Mouse (Mus musculus) spleen, postnatal 36 days (tissue): ENCODE results near the gene Slc39a11.

Source experiments
- DNase-seq, 2 experiments: peaks; one replicate each; pipeline ENCODE4 v3.0.0; 2022; ENCODE audit warnings: low spot score in 2 of 2, mixed read lengths in 1 of 2

Gene Slc39a11

DNA sequence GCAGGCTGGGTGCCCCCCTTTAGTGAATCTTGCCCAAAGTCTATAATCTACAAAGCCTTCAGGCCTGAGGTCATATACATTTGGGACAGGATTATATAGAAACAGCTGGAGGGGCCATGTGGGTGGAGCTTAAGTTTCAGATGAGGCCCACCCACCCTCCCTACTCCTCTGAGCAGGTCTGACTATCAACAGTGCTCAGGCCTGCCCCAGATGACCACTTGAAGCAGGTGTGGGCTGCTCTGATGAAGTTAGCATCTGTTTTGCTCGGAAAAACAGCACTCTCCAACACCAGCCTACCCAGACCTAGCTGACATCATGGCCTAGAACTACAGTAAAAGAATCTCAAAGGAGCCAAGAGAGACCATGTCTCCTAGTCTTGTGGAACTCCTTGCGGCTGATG, 189.8 kb downstream of the Slc39a11 start:
- DNase-seq: no peak

DNA sequence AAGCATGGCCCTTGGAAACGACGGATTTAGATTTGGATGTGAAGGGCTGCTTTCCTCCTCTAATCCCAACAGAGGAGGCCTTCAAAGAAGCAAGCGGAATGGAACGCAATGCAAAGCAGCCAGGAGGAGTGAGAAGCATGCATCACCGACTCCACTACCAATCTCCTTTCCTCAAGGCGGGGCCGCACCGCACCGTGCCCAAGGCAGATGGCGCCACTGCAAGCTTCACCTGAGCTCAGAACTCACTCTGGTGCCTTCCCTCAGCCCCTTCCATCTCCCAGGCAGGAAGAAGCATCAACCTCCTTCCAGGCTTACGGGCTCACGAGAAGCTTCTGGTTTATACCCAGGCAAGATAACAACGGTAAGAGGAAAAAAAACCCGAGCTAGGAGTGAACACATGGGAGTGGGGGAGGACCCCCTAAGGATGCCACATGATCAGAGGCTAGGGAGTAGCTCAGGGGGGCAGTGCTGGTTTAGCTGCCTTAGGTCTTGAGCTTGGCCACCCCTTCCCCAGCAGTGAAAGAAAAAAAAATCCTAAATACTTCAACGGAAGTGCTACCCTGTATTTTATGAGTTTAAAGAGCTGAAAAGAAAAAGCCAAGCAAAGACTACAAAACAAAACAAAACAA, 191.2 kb downstream of the Slc39a11 start:
- DNase-seq: no peak

DNA sequence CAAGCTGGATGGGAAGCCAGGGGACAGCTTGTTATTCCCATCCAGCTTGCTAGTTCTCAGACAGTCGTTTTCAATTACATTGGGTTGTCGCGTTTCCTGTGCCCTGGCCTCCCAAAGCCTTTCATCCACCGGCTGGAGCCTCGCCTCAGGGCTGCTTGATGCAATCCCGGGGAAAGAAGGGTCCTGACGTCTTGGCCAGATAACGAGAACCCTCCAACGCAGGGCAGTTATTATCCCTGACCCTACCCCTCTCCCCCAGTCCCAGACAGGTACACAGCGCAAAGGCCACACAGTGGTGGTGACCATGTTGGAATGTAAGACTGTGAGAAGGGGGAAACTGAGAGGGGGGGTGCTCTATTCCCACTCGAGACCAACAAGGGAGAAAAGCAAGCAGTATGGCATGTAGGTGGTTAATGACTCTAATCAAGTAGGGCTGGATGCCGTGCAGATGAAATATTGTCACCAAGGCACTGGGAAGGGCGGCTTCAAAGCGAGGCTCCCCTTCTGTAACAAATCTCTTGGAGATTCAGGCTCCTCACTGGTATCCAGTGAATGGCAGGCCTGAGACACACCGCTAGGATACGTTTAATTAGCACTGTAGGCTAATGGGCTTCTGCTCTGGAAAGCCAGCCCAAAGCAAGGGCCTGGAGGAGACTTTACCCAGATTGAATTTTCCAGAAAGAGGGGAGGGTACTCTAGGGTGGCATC, 196.9 kb downstream of the Slc39a11 start:
- no peak for DNase-seq

DNA sequence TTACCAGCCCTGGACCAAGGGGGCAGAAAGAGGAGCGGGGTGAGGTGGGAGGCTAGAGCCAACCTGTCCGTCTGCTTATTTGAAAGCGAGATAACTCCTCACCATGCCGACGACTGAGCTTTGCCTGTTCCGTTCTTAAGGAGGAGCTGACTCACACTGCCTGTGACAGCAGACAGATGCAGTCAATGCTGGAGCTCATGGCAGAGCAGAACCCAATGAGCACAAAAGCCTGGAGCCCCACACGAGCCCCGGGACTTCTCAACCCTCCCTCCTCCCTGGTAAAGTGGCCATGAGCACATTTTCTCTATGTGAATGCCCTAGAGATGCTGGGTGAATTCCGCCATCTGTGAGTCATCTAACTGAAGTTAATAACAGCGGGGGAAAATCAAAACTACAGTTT, 198.6 kb downstream of the Slc39a11 start:
- no peak for DNase-seq

DNA sequence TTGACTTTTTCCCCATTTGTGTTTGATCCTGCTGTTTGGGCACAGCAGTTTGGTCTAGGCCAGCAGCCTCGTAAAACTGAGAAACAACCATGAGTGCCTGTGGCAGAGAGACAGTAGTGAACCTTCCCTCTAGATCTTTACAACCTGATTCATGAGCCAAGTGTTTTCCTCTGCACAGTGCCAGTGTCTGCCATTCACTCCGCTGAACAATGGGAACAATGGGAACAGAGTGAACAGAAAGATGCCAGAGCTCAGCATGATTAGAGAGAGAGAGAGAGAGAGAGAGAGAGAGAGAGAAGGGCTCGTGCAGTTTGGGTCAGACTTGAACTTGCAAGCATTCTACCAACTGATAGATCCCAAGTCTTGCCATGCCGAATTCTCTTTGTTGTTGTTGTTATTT, 199.2 kb downstream of the Slc39a11 start:
- DNase-seq: no peak

DNA sequence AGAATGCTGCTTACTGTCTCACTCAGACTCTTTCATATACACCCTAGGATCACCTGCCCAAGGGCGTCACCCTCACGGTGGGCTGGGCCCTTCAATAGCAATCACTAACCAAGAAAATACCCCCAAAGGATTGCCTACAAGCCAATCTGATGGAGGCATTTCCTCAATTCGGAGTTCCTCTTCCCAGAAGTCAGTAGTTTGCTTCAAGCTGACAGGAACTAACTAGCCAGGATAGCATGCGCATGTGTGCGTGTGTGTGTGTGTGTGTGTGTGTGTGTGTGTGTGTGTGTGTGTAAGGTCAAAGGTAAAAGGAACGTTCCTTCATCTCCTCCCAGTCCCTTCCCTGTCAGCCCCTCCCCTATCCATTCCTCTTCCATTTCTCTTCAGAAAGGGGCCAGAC, 199.9 kb downstream of the Slc39a11 start:
- no peak for DNase-seq

DNA sequence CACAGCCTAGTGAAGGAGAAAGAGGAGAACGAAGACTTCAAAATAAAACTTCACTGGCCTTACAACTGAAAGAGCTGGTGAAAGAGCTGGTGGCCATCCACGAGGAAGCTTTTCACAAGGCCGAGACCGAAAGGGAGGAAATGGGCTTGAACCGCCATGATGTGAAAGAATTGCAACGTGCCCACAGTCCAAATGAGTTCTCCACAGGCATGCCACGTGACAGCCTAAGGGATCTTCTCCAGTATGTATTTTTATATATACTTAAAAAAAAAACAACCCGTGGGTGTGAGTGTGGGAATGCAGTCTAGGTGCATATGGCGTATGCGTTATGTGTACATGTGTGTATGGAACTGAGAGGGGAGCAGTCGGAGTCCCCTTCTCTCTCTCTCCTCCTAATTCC, 207.8 kb downstream of the Slc39a11 start:
- no peak for DNase-seq

DNA sequence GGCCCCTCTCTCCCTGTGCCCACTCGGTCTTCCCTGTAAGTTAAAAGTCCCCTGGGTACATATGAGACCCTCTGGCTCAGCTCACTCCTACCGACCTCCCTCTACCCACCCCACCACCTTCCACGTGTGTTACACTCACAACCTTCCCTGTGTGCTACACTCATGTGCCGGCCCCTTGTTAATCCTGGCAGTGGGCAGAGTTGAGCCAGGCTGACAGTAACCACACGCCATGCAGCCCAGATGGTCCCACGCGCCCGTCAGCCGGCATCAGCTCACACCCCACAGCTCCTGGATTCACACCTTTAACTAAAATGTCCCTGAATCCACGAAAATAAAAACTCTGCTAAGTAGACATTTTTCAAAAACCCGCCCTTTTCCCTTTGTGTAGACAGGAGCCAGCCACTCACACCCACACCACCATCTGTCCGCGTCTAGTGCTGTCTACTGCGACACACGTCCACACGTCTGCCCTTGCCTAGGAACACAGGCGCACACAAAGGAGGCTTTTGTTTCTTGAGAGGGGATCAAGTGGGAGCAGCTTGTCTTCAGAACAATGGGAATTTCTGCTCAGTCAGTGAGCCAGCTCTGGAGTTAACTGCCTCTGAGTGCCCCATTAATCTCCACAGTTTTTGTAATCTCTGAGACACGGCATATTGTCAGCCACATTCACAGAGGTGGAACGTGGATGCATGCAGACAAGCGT, 210.4 kb downstream of the Slc39a11 start:
- no peak for DNase-seq

DNA sequence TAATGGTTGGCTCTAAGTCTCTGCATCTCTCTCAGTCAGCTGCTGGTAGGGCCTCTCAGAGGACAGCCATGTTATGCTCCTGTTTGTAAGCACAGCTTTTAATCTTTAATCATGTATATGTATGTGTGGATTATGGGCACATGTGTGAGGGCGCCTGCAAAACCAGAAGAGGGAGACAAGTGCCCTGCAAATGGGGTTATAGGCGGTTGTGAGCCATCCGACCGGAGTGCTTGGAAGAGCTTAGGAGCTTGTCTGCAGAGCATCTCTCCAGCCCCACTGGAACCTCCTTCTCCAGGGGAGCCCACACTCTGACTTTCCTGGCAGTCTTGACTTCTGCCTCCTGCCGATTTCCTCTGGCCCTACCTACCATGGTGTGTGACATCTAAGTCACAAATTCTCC, 211.0 kb downstream of the Slc39a11 start:
- no peak for DNase-seq

DNA sequence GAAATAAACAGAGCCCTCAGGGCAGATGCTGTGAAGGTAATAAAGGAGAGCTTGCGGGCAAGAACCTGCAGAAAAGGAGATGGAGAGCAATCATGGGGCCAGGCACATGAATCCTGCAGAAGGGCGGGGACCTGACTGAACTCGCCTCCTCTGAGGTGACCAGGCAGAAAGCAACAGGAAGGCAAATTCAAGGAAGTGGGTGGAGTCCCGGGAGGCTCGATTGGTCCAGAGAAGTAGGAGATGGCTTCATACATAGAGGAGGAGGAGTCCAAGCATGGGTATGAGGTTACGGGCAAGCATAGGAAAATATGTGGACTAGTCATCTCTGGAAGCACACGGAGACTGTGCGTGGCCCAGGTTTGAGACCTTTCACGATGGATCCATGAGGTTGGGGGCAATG, 212.5 kb downstream of the Slc39a11 start:
- DNase-seq: no peak

DNA sequence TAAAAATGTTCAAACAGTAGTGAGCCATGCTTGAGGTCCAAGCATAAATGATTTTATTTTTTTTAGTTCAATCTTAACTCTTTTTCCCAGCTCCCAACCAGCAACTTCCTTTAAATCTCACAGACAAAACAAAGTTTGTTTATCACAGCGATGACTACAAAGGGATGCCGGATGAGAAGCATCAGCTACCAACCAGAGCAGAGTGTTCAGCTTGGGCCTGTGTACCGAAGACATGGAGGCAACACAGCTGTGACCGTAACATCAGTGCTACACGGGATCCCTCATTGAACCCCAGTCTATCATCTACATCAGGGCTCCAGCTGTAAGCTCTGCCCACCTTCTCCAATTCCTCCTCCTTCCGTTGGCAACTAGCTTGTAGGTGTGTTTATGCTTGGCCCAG, 213.6 kb downstream of the Slc39a11 start:
- DNase-seq: no peak

DNA sequence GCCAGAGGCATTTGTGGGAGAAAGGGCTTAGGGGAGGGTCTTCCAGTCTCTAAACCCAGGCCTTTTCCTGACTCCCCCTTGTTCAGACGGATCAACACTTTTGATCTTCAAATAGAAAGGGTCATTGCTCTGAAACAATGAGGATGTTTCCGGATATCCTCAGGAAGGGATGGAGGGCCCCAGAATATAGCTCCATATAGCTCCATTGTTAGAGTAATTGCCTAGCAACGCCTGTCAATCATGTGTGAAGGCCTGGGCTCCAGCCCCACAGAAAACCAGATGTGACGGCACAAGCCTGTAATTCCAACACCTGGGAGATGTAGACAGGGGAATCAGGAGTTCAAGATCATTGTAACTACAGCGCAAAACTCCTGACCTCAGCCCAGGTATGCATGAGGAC, 214.2 kb downstream of the Slc39a11 start:
- no peak for DNase-seq

DNA sequence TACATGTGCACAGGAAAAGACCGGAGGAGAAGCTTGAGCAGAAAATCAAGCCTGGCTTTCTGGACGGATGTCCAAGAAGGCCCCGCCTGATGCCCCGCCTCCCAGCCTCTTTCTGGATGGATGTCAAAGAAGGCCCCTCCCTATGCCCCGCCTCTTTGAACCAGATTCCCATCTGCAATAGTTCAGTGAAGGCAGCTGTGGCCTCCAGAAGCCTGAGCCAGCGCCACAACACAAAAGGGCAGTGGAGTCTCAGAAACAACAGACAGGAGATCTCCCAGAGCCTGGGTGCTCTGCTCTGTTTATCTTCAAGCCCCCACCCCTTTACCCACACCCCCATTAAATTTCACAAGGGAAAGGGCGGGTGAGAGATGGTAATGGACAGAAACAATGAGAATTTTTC, 218.7 kb downstream of the Slc39a11 start:
- DNase-seq: no peak

DNA sequence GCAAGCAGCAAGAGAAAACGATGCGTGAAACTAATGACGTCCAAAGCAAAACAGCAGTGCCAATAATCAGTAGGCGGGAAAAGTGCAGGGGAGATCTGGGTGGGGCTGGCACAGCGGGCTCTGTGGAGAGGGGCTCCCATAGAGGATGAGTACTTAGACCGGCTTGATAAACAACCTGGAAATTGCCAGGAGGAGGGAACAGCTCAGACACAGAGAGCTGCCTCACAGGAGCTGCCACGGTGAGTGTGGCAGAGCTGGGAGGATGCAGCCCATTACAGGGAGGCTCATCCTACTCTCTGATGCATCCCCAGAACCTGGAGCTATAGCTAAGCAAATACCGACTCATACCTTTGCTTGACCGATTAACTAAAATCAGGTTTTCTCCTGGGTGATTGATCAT, 224.0 kb downstream of the Slc39a11 start:
- DNase-seq: no peak

DNA sequence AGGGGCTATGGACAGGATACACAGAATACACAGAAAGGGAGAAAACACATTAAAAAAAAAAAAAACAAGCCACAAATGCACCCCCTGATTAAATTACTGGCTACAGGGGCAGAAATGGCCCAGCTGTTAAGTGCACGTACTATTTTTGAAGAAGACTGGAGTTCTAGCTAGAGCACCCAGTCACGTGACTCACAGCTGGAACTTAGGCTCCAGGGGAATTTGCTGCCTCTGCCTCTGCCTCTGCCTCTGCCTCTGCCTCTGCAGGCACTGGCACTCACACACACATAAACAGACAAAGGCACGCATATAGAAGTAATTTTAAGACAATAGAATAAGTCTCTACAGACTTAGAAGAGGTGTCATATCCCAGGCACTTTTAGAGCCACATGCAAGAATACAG, 224.4 kb downstream of the Slc39a11 start:
- DNase-seq: no peak

DNA sequence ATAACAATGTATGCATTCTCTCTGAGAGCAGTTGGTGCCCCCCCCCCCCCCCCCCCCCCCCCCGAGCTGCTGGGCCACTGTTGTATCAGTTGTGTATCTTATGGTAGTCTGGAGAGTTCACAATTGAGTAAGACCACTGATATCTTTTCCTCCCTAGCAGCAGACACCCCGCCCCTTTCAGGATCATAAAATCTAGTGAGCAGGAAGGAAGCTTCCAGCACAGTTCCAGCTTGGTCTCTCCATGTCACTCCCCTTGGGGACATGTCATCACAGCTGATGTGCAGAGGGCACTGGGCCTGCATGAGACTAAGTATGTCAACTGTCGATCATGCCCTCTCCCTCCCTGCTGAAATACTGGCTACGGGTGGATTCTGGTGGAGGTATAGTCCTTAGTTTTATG, 225.1 kb downstream of the Slc39a11 start:
- no peak for DNase-seq

DNA sequence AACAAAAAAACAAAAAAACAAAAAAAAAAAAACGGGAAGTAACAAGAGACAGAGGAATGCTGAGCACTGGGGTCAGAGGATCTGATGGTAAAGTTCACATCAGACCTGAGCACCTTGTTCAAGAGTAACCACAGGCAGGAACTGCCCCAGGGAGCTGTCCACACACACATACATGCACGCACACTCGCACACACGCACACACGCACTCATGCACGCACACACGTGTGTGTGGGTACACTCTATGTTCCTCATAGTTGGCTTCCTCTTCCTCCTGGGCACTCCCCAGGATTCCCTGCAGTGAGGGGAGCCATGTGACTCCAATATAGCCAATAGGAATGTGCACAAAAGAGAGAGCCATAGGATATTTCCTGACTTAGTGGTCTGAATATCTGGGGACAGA, 227.3 kb downstream of the Slc39a11 start:
- DNase-seq: no peak

DNA sequence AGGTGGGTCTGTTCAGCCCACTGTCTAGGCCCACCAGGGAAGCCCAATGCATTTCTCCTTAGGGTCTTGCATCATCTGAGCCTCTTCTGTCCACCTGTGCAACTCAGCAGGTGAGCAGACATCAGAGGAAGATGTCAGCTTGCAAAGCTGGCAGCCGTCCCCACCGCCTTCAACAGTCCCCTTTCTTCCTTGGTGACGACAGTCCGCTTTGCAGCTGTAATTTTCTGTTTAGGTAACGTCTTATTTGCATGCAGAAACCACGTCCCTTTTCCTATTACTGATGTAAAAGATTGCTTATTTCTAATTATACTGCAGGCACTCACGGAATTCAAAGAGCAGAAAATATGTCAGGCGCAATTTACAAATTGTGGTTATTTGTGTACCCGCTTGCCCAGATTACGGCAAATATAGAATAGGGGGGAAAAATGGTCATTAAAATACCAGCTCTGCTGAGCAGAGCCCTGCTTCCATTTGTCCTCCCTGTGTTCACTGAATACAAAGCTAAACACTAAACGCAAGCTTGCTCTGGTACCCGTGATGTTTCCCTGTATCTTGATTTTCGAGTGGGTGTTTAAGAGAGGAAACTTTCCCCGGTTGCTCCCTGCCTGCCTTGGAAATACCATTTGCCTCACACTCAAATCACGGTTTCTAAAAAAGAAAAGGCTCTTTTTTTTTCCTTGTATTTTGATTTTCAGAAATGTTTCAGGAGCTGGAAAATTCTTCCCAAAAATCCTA, 230.8 kb downstream of the Slc39a11 start:
- DNase-seq: no peak

DNA sequence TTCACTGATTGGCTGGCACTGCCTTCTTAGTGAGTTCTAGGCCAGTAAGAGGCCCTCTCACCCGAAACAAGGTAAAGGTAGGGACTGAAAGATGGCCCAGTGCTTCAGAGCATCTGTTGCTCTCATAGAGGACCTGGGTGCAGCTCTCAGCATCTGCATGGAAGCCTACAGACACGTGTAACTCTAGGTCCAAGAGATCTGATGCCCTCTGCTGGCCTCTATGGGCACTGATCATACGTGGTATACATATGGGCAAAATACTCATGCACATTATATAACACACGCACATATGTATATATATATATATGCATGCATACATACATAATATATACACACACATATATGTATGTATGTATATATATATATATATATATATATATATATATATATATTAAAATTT, 231.9 kb downstream of the Slc39a11 start:
- DNase-seq: no peak

DNA sequence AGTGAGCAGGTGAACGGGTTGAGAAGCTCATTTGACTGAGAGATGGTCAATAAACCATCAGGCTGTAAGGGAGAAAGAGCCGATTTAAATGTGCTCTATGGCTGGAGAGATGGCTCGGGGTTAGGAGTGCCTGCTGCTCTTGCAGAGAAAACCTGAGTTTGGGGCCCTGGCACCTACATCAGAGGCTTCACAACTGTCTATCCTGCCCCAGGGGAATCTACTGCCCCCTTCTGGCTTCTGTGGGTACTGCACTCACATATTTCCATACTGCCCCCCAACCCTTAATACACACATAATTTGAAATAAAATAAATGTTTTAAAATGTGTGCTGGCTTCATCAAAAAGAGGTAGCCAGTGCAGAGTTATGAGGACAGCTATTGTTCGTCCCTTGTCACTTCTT, 237.3 kb downstream of the Slc39a11 start:
- DNase-seq: no peak

DNA sequence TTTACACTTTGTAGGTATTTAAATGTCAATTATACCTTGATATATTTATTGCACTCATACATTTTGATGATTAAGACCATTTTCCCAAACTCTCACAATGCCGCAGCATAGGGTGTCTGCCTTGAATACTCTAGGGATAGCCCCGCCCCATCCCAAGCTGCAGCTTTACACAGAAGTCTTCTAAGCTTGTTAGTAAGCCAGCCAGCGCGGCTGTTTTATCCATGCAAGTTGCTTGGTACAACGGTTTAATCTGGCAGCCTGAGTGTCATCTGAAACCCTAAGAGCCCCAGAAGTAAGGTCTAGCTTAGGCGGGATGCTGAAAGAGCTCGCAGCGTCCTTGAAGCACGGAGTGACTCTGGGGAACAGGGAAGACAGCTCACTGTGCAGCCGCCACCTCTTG, 238.1 kb downstream of the Slc39a11 start:
- DNase-seq: no peak

DNA sequence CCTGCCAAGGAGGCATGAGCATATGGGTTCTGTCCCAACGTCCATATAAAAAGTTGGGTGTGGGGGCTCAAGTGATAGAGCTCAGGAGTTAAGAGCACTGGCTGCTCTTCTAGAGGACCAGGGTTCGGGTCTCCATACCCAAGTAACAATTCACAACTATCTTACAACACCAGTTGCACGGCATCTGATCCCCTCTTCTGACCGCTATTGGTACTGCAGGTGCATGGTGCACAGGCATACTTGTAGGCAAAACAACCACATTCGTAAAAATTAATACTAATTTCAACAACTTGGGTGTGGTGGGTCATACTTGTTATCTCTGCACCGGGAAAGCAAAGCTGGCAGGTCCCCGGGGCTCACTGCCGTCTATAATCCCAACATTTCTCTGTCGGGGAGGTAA, 240.8 kb downstream of the Slc39a11 start:
- DNase-seq: no peak

DNA sequence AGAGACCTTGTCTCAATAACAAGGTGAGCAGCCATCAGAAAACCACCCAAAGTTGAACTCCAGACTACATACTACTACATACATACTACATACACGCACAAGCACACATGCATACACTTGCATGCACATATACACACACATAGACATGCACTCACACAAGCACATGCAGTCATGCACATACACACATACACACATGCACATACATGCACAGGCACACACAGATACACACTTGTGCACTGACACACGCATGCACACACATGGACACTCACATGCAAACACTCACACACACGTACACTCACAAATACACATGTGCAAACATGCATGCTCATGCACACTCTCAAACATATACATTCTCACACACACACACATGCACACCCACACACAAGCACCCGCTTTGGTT, 242.4 kb downstream of the Slc39a11 start:
- DNase-seq: no peak
